Mouse (Mus musculus) layer of hippocampus, adult 9-10 months (tissue): Measurements from ENCODE around the gene Hrct1.

Source experiments
- DNase-seq: peaks from one replicate; pipeline ENCODE4 v3.0.0; 2022; ENCODE audit warnings: low spot score

The Hrct1 gene

GRCm38 (mm10) chr4:43726995-43727394 is at the start of gene Hrct1:
Gene Hrct1, plus strand, starts transcription at chr4:43727188.
- no peak for DNase-seq

GRCm38 (mm10) chr4:43678541-43678940 is 48.4 kb upstream of the Hrct1 start:
- no peak for DNase-seq

- DNase-seq, result no peak
Observed at GRCm38 (mm10) chr4:43679416-43680043, 47.5 kb upstream of the Hrct1 start.

GRCm38 (mm10) chr4:43690021-43690420 is 37.0 kb upstream of the Hrct1 start:
- no peak for DNase-seq

GRCm38 (mm10) chr4:43691026-43691425 is 36.0 kb upstream of the Hrct1 start:
- no peak for DNase-seq

GRCm38 (mm10) chr4:43693806-43694241 is 33.2 kb upstream of the Hrct1 start:
- no peak for DNase-seq

- no peak for DNase-seq
Observed at GRCm38 (mm10) chr4:43694439-43695248, 32.3 kb upstream of the Hrct1 start.

- DNase-seq, result no peak
Observed at GRCm38 (mm10) chr4:43695249-43695671, 31.7 kb upstream of the Hrct1 start.

- DNase-seq, result no peak
Observed at GRCm38 (mm10) chr4:43696561-43696960, 30.4 kb upstream of the Hrct1 start.

- no peak for DNase-seq
Observed at GRCm38 (mm10) chr4:43700707-43701106, 26.3 kb upstream of the Hrct1 start, which contains the start of gene Olfr70. Gene Olfr70, minus strand, starts transcription at chr4:43700807.

GRCm38 (mm10) chr4:43703439-43703838 is 23.5 kb upstream of the Hrct1 start:
- DNase-seq, result no peak

GRCm38 (mm10) chr4:43703851-43704250 is 23.1 kb upstream of the Hrct1 start:
- DNase-seq, result no peak

- no peak for DNase-seq
Observed at GRCm38 (mm10) chr4:43705991-43706390, 21.0 kb upstream of the Hrct1 start.

- no peak for DNase-seq
Observed at GRCm38 (mm10) chr4:43709869-43710268, 17.1 kb upstream of the Hrct1 start, which contains the start of gene Olfr71. Gene Olfr71, minus strand, starts transcription at chr4:43710255.

GRCm38 (mm10) chr4:43711821-43712220 is 15.2 kb upstream of the Hrct1 start:
- DNase-seq, result peak; percentile 59

GRCm38 (mm10) chr4:43713652-43714219 is 13.3 kb upstream of the Hrct1 start:
- no peak for DNase-seq

GRCm38 (mm10) chr4:43720491-43721228 is 6.3 kb upstream of the Hrct1 start:
- no peak for DNase-seq

- DNase-seq, result no peak
Observed at GRCm38 (mm10) chr4:43722191-43722590, 4.8 kb upstream of the Hrct1 start.

GRCm38 (mm10) chr4:43724764-43725163 is 2.2 kb upstream of the Hrct1 start:
- no peak for DNase-seq

GRCm38 (mm10) chr4:43726228-43726993 is 577 bp upstream of the Hrct1 start:
- no peak for DNase-seq
